Mouse (Mus musculus): ENCODE data around the gene Ddx41.

Ddx41 gene

GRCm38 (mm10) chr13:55507877-55508276, 28.6 kb downstream of the Ddx41 start:
- DNase-seq (ENCODE audit: low spot score in 2 of 2): no peak

GRCm38 (mm10) chr13:55506697-55507096, 29.8 kb downstream of the Ddx41 start:
- no peak for DNase-seq (ENCODE audit: low spot score in 2 of 2)

- no peak for DNase-seq (ENCODE audit: low spot score in 2 of 2)
Measured at GRCm38 (mm10) chr13:55505810-55506209, 30.6 kb downstream of the Ddx41 start.

GRCm38 (mm10) chr13:55504390-55504789, 32.1 kb downstream of the Ddx41 start:
- DNase-seq (ENCODE audit: low spot score in 2 of 2): no peak

GRCm38 (mm10) chr13:55502405-55502804, 34.1 kb downstream of the Ddx41 start:
- DNase-seq (ENCODE audit: low spot score in 2 of 2): no peak

- no peak for DNase-seq (ENCODE audit: low spot score in 2 of 2)
Measured at GRCm38 (mm10) chr13:55500575-55500974, 35.9 kb downstream of the Ddx41 start.

GRCm38 (mm10) chr13:55498906-55499305, 37.6 kb downstream of the Ddx41 start:
- DNase-seq (ENCODE audit: low spot score in 2 of 2): no peak

GRCm38 (mm10) chr13:55496661-55497060, 39.8 kb downstream of the Ddx41 start:
- no peak for DNase-seq (ENCODE audit: low spot score in 2 of 2)

GRCm38 (mm10) chr13:55495702-55496101, 40.8 kb downstream of the Ddx41 start:
- DNase-seq (ENCODE audit: low spot score in 2 of 2): no peak

GRCm38 (mm10) chr13:55494883-55495621, 41.4 kb downstream of the Ddx41 start:
- DNase-seq (ENCODE audit: low spot score in 2 of 2): no peak

GRCm38 (mm10) chr13:55494257-55494656, 42.2 kb downstream of the Ddx41 start:
- DNase-seq (ENCODE audit: low spot score in 2 of 2): no peak

- no peak for DNase-seq (ENCODE audit: low spot score in 2 of 2)
Measured at GRCm38 (mm10) chr13:55487578-55488498, 48.6 kb downstream of the Ddx41 start, which contains the start of gene Dbn1. TSS of gene Dbn1 (minus strand) at chr13:55488111.

- no peak for DNase-seq (ENCODE audit: low spot score in 2 of 2)
Measured at GRCm38 (mm10) chr13:55486916-55487577, 49.4 kb downstream of the Ddx41 start.

- DNase-seq (ENCODE audit: low spot score in 2 of 2): no peak
Measured at GRCm38 (mm10) chr13:55486029-55486794, 50.2 kb downstream of the Ddx41 start.

- no peak for DNase-seq (ENCODE audit: low spot score in 2 of 2)
Measured at GRCm38 (mm10) chr13:55484520-55485088, 51.9 kb downstream of the Ddx41 start.

- peak; percentile 90 to 94 for DNase-seq (ENCODE audit: low spot score in 2 of 2)
Measured at GRCm38 (mm10) chr13:55483593-55483992, 52.9 kb downstream of the Ddx41 start.

- DNase-seq (ENCODE audit: low spot score in 2 of 2): no peak
Measured at GRCm38 (mm10) chr13:55483071-55483470, 53.4 kb downstream of the Ddx41 start.

- DNase-seq (ENCODE audit: low spot score in 2 of 2): no peak
Measured at GRCm38 (mm10) chr13:55482542-55482941, 53.9 kb downstream of the Ddx41 start.

Data from frontal cortex, postnatal 14 days (tissue).